8 mouse cellular contexts compared by ENCODE assay signal in genomic region chr7:139969348-139970130, GRCm38 (mm10). TPM values are rescaled to one million over a fixed set of nuclear protein-coding genes. Genes with fewer than 3 reads are reported as not detected.
DNase-seq lines count a peak whose midpoint lies in the region; ATAC-seq and TF ChIP-seq lines count a peak whose summit lies in the region.

No protein-coding gene starts in this region.

- no peaks in the 10 kb centered on the region for H3K4me1 ChIP-seq in midbrain, postnatal 0 days (ENCODE audit: insufficient read depth, low read length)

- no peaks in the 10 kb centered on the region for H3K9me3 ChIP-seq in midbrain, postnatal 0 days (ENCODE audit: low read length)

- no peaks in the 10 kb centered on the region for H3K36me3 ChIP-seq in midbrain, postnatal 0 days (ENCODE audit: insufficient read depth, low read length)

- no peak overlapping the region for H3K4me3 ChIP-seq in midbrain, postnatal 0 days (ENCODE audit: low read depth, low read length)

- H3K9ac ChIP-seq in midbrain, postnatal 0 days (replicated peaks; ENCODE audit: low read length, poor library complexity, severe bottlenecking), result no peak overlapping the region

- TF ChIP-seq CTCF in midbrain, postnatal 0 days (IDR thresholded peaks at IDR 0.05), result peak; percentile 90

- intact Hi-C loops in gastrocnemius, postnatal 36 days (cut with DNase I), result loop anchor here (2.0 kb wide), 2 partner anchors 25 to 93 kb away; no protein-coding TSS in a partner anchor

- 0 out of 2 replicates have a peak, but pooled peaks cover 3% of the 10 kb centered on the region for H3K27me3 ChIP-seq in midbrain, postnatal 0 days (ENCODE audit: insufficient read depth, low read length)

- DNase-seq in CD4-positive, CD25-positive, alpha-beta regulatory T cell, adult 2 months (ENCODE audit: low read depth, low spot score), result peak; percentile 90
- DNase-seq in R1 (ENCODE audit: low read depth, low spot score), result peak; percentile 85
- peak; percentile 87 for DNase-seq in embryo, embryonic 10.5 days (ENCODE audit: low spot score)
- peak; percentile 69 to 71 for DNase-seq in gastrocnemius, postnatal 36 days
- peak; percentile 82 to 95 for DNase-seq in left cerebral cortex, adult 18-20 months (ENCODE audit: low spot score in 2 of 2)
- peak; percentile 86 for DNase-seq in midbrain, postnatal 0 days (ENCODE audit: low spot score)
- DNase-seq in spleen, postnatal 10 days (ENCODE audit: low spot score in 2 of 2), result peak; percentile 68 to 84

- no peak for ATAC-seq in CD4-positive, CD25-positive, alpha-beta regulatory T cell, adult 4 months
- ATAC-seq in midbrain, postnatal 0 days (ENCODE audit: low FRiP score), result 0 out of 2 replicates have a peak, but pooled peaks have one; percentile 45

- 28% methylated on average over 9 of the region's 10 CpGs for WGBS in midbrain, postnatal 0 days

- no peak overlapping the region for H3K4me2 ChIP-seq in midbrain, postnatal 0 days (ENCODE audit: low read depth, low read length, poor library complexity, severe bottlenecking)

- H3K27ac ChIP-seq in midbrain, postnatal 0 days (ENCODE audit: low read depth, low read length), result no peak overlapping the region

RNA-seq across cellular contexts. Expression of gene 6430531B16Rik, which starts 9.0 kb away (rescaled TPM):
- polyA plus RNA-seq in CD4-positive, CD25-positive, alpha-beta regulatory T cell, adult 4 months (2017; shearing (Covaris generic)), result 1 to 10 TPM in 1 of 2 experiments, under 1 TPM in 1; 0.46 to 1.6 TPM
- total RNA-seq in gastrocnemius, postnatal 36 days (2021), result not detected
- 1 to 10 TPM in 1 of 2 experiments, under 1 TPM in 1; 0.96 to 1.7 TPM for total RNA-seq in left cerebral cortex, adult 18-20 months (2021)
- total RNA-seq in midbrain, postnatal 0 days (2014; rRNA removed), result 1.0 and 1.6 TPM in 2 replicates
- polyA plus RNA-seq in midbrain, postnatal 0 days (2015; fragmentation: Nextera tagmentation; extraction: Ambion mirVana), result 1.5 and 1.6 TPM in 2 replicates

RNA-seq across cellular contexts. Expression of gene Adam8, which starts 22.8 kb away (rescaled TPM):
- 10 to 100 TPM; 14.0 to 17.8 TPM for polyA plus RNA-seq in CD4-positive, CD25-positive, alpha-beta regulatory T cell, adult 4 months (2017; shearing (Covaris generic))
- under 1 TPM; 0.74 to 0.89 TPM for total RNA-seq in gastrocnemius, postnatal 36 days (2021)
- 1 to 10 TPM; 3.3 TPM for total RNA-seq in left cerebral cortex, adult 18-20 months (2021)
- total RNA-seq in midbrain, postnatal 0 days (2014; rRNA removed), result 1.2 and 2.7 TPM in 2 replicates
- 0.42 and 0.53 TPM in 2 replicates for polyA plus RNA-seq in midbrain, postnatal 0 days (2015; fragmentation: Nextera tagmentation; extraction: Ambion mirVana)

RNA-seq across cellular contexts. Expression of gene Utf1, which starts 25.9 kb away (rescaled TPM):
- polyA plus RNA-seq in CD4-positive, CD25-positive, alpha-beta regulatory T cell, adult 4 months (2017; shearing (Covaris generic)), result 1 to 10 TPM; 3.7 to 6.1 TPM
- not detected for total RNA-seq in gastrocnemius, postnatal 36 days (2021)
- not detected for total RNA-seq in left cerebral cortex, adult 18-20 months (2021)
- total RNA-seq in midbrain, postnatal 0 days (2014; rRNA removed), result not detected in 2 replicates
- not detected in 2 replicates for polyA plus RNA-seq in midbrain, postnatal 0 days (2015; fragmentation: Nextera tagmentation; extraction: Ambion mirVana)
